Mouse (Mus musculus) kidney, embryonic 14.5 days (tissue): ENCODE measurements at regions not wholly inside any gene's neighbourhood (a gene's known extent, or its start where the extent isn't known, plus 50 kb on each side); places are given as distances from the start of the nearest gene placed in this dataset.
A peak's percentile ranks its signal among the peaks of the same experiment; 100 is the strongest.

Source experiments
- ATAC-seq: fragments of 200-750 bp; cut with Nextera tagmentation; 2 replicates; pipeline ENCODE4 v1.8.0; 2017; ENCODE audit warnings: moderate number of reproducible peaks, mild to moderate bottlenecking, moderate TSS enrichment, moderate library complexity; ENCODE audit not compliant: low FRiP score, low TSS enrichment
- H3K27ac ChIP-seq: fragments of 300-500 bp; sonication (generic); 2 replicates; pipeline ENCODE4 v1.5.1; 2014; ENCODE audit warnings: low read depth, mild to moderate bottlenecking, low read length, moderate library complexity, mixed read lengths
- H3K27me3 ChIP-seq: fragments of 300-500 bp; sonication (generic); 2 replicates; pipeline ENCODE4 v1.6.1; 2014; ENCODE audit warnings: mild to moderate bottlenecking, low read length; ENCODE audit not compliant: control insufficient read depth, insufficient read depth
- H3K36me3 ChIP-seq: fragments of 300-500 bp; sonication (generic); 2 replicates; pipeline ENCODE4 v1.6.1; 2014; ENCODE audit warnings: low read length, mixed read lengths; ENCODE audit not compliant: control insufficient read depth, insufficient read depth
- H3K4me1 ChIP-seq: fragments of 300-500 bp; sonication (generic); 2 replicates; pipeline ENCODE4 v1.6.1; 2014; ENCODE audit warnings: low read length, mixed read lengths; ENCODE audit not compliant: control insufficient read depth, insufficient read depth
- H3K4me2 ChIP-seq: fragments of 300-500 bp; sonication (generic); replicated peaks from 2 replicates; pipeline ENCODE4 v1.6.1; 2014; ENCODE audit warnings: low read depth, mild to moderate bottlenecking, low read length
- H3K4me3 ChIP-seq: fragments of 300-500 bp; sonication (generic); 2 replicates; pipeline ENCODE4 v1.5.1; 2014; ENCODE audit warnings: mild to moderate bottlenecking, low read length
- H3K9ac ChIP-seq: fragments of 300-500 bp; sonication (generic); 2 replicates; pipeline ENCODE4 v1.6.1; 2014; ENCODE audit warnings: low read depth, mild to moderate bottlenecking, low read length, moderate library complexity
- H3K9me3 ChIP-seq: fragments of 300-500 bp; sonication (generic); 2 replicates; pipeline ENCODE4 v1.6.1; 2016; ENCODE audit warnings: low read length; ENCODE audit not compliant: control insufficient read depth
- WGBS: fragments of 180-500 bp; shearing (Covaris S2); extraction: QIAGEN DNeasy Blood & Tissue Kit; methylation state at CpG from one replicate; pipeline ENCODE4 v1.1.7; 2014; 5-methylcytosine and 5-hydroxymethylcytosine counted together

DNA sequence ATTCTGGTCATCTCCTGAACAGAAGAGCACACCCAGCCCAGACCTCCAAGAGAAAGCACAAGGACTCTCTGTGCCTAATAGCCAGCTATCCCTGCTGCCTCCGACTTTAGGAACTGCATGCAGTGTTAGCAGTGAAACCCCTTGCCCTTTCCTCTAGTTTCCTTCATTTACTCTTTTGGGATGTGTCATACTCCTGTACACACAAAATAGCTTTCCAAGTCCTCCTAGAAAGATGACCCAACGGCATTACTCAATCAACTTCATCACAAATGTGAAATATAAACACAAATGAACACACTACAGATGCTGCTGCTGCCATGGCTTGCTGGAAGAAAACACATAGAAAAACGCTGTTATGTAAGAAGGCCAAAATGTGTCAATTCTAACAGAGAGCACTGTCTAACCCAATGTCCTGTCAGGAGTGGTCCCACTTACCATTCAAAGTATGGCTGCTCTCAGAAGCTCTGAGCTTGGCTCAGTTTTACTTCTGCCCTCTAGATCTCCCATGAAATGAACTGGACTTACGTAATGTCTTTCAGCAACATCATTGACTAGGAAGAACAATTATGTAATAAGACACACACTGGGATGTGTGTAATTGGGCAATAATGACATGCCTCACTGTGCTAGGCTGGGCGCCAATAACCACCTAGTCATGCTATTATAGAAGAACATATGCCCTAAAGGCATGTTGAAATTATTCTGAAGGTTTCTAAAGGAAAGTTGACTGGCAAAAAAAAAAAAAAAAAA is 94.5 kb downstream of the Lmo4 start:
- no peaks in the 10 kb centered on the region for H3K36me3 ChIP-seq
- no peak for ATAC-seq
- no peak overlapping the region for H3K4me3 ChIP-seq
- WGBS: 90% methylated on average over 5 of the region's 5 CpGs
- H3K9me3 ChIP-seq: no peaks in the 10 kb centered on the region
- H3K4me1 ChIP-seq: no peaks in the 10 kb centered on the region
- no peaks in the 10 kb centered on the region for H3K27me3 ChIP-seq
- H3K27ac ChIP-seq: no peak overlapping the region
- H3K9ac ChIP-seq: no peak overlapping the region
- H3K4me2 ChIP-seq: no peak overlapping the region

DNA sequence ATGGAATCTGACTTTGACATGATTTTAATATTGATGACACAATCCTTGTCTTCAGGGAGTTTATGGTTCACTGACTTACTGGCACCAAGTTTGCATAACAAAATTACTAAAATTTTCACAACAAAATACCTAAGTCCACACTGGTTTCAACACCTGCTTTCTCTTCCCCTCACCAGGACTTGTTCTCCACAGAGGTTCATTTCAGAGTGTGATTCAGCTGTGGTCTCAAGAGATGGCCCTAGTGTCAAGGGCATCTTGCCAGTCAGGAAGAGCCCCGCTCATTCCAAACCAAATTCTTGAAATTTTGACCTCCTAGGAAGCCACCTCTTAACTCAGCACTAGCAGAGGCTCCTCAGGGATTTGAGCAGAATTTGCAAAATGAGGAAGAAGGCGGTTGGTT is 95.3 kb downstream of the Lmo4 start:
- Histone ChIP-seq H3K4me2 (no peak overlapping the region), H3K36me3 (no peaks in the 10 kb centered on the region), H3K9me3 (no peaks in the 10 kb centered on the region), H3K27me3 (no peaks in the 10 kb centered on the region), H3K4me3 (no peak overlapping the region), H3K4me1 (no peaks in the 10 kb centered on the region), H3K27ac (no peak overlapping the region), H3K9ac (no peak overlapping the region)
- WGBS: 82% methylated on average over 2 of the region's 2 CpGs
- ATAC-seq: no peak

GRCm38 (mm10) chr3:144108310-144108709 is 96.7 kb downstream of the Lmo4 start:
- H3K27ac ChIP-seq: no peak overlapping the region
- ATAC-seq: no peak
- WGBS: 82% methylated on average over 6 of the region's 6 CpGs

DNA sequence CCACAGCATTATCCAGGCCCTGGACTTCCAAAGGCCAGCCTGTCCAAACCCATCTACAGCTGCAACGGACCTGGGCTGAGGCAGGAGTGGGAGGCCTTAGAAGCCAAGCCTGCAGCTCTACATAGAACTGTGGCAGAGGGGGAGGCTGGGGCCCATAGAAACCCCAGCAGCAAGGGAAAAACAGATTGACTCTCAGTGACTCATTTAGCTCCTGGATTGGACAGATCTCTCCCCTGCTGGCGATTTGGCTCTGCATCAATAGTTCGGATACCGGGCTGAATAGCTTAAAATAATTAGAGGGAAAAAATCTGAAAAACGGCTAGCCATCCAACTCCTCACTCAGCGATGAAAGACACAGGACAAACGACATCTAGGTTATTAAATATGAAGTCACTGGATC is 97.4 kb downstream of the Lmo4 start:
- no peaks in the 10 kb centered on the region for H3K36me3 ChIP-seq
- H3K4me3 ChIP-seq: no peak overlapping the region
- H3K27me3 ChIP-seq: no peaks in the 10 kb centered on the region
- WGBS: 65% methylated on average over 7 of the region's 7 CpGs
- ATAC-seq: no peak
- H3K9me3 ChIP-seq: no peaks in the 10 kb centered on the region
- no peak overlapping the region for H3K27ac ChIP-seq
- H3K4me2 ChIP-seq: no peak overlapping the region
- H3K9ac ChIP-seq: no peak overlapping the region
- H3K4me1 ChIP-seq: no peaks in the 10 kb centered on the region

More at GRCm38 (mm10) chr3:144108310-144108709, 96.7 kb downstream of the Lmo4 start:
- no peaks in the 10 kb centered on the region for H3K36me3 ChIP-seq
- no peak overlapping the region for H3K4me3 ChIP-seq
- no peak overlapping the region for H3K4me2 ChIP-seq
- H3K9me3 ChIP-seq: no peaks in the 10 kb centered on the region
- H3K4me1 ChIP-seq: no peaks in the 10 kb centered on the region
- H3K27me3 ChIP-seq: no peaks in the 10 kb centered on the region
- H3K9ac ChIP-seq: no peak overlapping the region

- no peaks in the 10 kb centered on the region for H3K36me3 ChIP-seq
- H3K9me3 ChIP-seq: no peaks in the 10 kb centered on the region
- no peak overlapping the region for H3K9ac ChIP-seq
- no peak overlapping the region for H3K27ac ChIP-seq
- no peaks in the 10 kb centered on the region for H3K27me3 ChIP-seq
- H3K4me1 ChIP-seq: no peaks in the 10 kb centered on the region
- WGBS: 85% methylated on average over 4 of the region's 4 CpGs
- ATAC-seq: no peak
- H3K4me2 ChIP-seq: no peak overlapping the region
- H3K4me3 ChIP-seq: no peak overlapping the region
These were observed 100.7 kb downstream of the Lmo4 start for GRCm38 (mm10) chr3:144104366-144104765.

DNA sequence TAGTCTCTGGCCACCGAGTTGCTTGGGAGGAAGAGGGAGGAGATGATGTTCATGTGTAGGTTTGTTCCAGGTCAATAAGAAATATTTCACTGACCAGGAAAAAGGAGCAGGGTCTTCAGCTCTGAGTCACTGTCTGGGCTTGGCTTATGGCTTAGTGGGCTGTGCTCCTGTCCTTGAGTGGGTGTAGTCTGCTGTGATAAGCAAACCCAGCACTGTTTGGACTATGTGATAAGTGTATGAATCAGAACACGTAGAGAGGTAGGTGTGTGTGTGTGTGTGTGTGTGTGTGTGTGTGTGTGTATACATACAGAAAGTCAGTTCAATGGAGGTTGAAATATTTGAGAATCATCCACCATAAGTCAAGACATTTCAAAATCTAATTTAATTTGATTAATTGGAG is 105.6 kb downstream of the Lmo4 start:
- Histone ChIP-seq H3K36me3 (no peaks in the 10 kb centered on the region), H3K9me3 (no peaks in the 10 kb centered on the region), H3K27ac (no peak overlapping the region), H3K4me2 (no peak overlapping the region), H3K27me3 (no peaks in the 10 kb centered on the region), H3K9ac (no peak overlapping the region), H3K4me3 (no peak overlapping the region), H3K4me1 (peaks cover 8% of the 10 kb centered on the region; the same call in 1 of the 2 replicates)
- 56% methylated on average over 2 of the region's 2 CpGs for WGBS
- ATAC-seq: peak; percentile 54; the same call in 1 of the 2 replicates

DNA sequence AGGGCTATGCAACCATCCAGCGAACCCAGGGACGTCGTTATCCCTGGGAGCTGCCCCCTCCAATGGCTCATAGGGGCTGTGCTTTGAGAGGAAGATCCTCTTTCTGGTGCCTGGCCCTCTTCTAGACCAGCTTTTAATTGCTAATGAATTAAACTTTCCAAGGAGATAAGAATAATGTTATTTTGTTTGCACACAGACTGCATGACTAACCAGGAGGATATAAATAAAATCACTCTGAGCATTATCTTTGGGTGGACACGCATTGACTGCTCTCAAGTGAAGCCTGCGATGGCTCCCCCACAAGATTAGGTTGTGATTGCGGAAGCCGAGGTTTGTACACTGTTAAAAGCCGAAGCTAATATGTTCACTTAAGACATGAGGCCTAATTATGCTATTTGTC is 106.3 kb downstream of the Lmo4 start:
- Histone ChIP-seq H3K9ac (no peak overlapping the region), H3K9me3 (no peaks in the 10 kb centered on the region), H3K4me1 (peaks cover 8% of the 10 kb centered on the region; the same call in 1 of the 2 replicates), H3K36me3 (no peaks in the 10 kb centered on the region), H3K4me3 (no peak overlapping the region), H3K27ac (no peak overlapping the region), H3K27me3 (no peaks in the 10 kb centered on the region), H3K4me2 (no peak overlapping the region)
- no peak for ATAC-seq
- 40% methylated on average over 8 of the region's 8 CpGs for WGBS

GRCm38 (mm10) chr3:144091231-144091630 is 113.8 kb downstream of the Lmo4 start:
- H3K4me1 ChIP-seq: peaks cover 8% of the 10 kb centered on the region
- H3K4me2 ChIP-seq: no peak overlapping the region
- H3K36me3 ChIP-seq: no peaks in the 10 kb centered on the region
- no peaks in the 10 kb centered on the region for H3K27me3 ChIP-seq
- H3K27ac ChIP-seq: no peak overlapping the region
- no peak for ATAC-seq
- no peaks in the 10 kb centered on the region for H3K9me3 ChIP-seq
- no peak overlapping the region for H3K9ac ChIP-seq
- 95% methylated on average over 1 of the region's 1 CpGs for WGBS
- H3K4me3 ChIP-seq: no peak overlapping the region

DNA sequence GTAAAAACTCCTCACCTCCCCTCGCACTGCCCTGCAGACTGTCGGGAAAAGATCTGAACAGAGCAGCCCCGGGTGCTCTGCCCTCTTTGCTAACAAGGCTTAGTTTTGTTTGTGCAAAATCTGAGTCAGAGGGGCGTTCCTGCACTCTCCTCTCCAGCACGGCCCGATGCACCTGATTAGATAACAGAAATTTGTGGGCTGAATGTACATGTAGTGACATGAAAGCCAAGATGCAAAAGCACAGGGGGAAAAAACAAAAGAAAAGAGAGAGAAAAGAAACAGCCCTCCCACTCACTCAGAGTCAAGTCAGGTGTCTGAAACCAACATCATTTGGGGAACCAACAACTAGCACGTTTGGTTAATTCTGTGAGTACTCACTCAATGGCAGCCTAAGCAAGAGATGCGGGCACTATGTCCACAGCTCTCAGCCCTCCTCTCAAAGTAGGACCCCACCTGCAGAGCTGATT is 115.2 kb downstream of the Lmo4 start:
- Histone ChIP-seq H3K27ac (peak overlapping the region; percentile 32; the same call in 1 of the 2 replicates), H3K4me3 (no peak overlapping the region), H3K9ac (no peak overlapping the region), H3K27me3 (no peaks in the 10 kb centered on the region), H3K4me1 (peaks cover 8% of the 10 kb centered on the region), H3K4me2 (peak overlapping the region; percentile 13; the same call in 1 of the 2 replicates), H3K36me3 (no peaks in the 10 kb centered on the region), H3K9me3 (no peaks in the 10 kb centered on the region)
- 22% methylated on average over 8 of the region's 8 CpGs for WGBS
- peak; percentile 88 for ATAC-seq
